Mouse (Mus musculus) thymus, postnatal 10 days (tissue): ENCODE measurements at regions not wholly inside any gene's neighbourhood (a gene's known extent, or its start where the extent isn't known, plus 50 kb on each side); places are given as distances from the start of the nearest gene placed in this dataset.

Source experiments
- DNase-seq, 2 experiments: peaks; one replicate each; pipeline ENCODE4 v3.0.0; 2021; ENCODE audit warnings: low spot score in 2 of 2

DNA sequence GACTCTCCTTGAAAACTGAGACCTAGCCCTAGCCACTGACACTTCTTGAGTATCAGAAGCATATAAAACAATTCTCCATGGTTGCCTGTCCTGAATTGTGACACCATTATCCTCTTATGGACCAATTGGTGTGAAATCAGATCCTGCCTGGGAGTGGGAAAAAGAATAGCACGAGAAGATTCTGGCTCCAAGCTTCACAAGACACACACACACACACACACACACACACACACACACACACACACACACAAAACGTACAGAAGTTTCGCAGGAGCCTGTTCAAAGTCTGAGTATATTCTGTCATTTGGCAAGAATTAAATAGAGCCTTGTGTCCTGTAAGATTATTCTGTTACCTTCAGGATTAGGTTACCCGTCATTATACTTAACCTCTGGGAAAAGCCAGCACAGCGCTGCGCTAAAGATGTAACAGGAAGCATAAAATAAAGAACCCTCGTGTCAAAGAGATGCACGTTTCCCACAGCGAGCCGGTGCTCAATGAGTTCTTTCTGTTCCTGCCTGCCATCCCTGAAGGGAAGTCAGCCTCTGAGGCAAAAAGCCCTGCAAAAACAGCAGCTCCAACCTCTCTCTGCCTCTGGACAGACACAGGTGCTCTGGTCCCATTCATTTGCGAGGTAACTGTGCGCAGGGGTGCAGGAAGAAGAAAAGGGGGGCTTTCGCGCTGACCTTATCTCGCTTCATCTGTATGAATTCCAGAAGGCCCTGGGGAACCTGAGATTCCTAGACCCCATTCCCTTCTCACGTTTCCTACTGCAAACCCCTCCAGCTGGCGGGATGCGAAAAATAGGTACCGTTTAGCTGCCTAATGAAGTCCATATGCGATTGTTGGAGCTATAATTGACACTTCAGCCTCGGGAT is 178.4 kb upstream of the Elac2 start:
- peak; percentile 31 to 40 for DNase-seq

DNA sequence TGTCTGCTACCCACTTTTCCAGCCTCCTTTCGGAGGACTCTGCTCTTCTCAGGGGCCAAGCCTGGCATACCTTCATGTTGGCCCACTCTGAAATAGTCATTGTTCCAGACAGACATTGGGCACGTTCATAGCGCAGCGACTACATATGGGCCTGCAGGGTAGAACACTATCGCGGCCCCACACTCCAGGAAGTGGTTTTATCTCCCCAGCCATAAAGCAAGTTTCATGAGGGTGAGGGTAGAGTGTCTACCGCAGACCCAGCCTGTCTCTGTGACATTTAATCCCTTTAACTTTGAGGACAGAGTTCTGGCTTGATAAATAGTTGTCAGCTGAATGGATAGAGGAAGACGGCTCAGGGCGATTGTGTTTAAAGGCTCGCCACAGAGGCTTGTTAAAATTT is 177.5 kb upstream of the Elac2 start:
- peak; percentile 72 to 74 for DNase-seq

- no peak for DNase-seq
These were observed 173.3 kb upstream of the Elac2 start for GRCm38 (mm10) chr11:64805567-64805966.

DNA sequence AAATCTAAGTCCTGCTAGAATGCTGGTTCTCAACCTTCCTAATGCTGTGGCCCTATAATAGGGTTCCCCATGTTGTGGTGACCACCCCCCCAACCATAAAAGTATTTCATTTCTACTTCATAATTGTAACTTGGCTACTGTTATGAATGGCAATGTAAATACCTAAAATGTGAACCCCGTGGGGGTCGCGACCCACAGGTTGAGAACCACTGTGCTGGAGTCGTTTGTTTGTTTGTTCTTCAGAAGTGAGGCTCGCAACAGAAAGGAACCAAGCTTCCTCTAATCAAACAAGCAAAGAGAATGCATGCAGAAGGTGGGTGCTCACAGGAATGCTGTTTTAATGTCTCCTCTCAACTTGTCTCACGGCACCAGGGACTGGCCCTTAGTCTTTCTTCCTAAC is 166.4 kb upstream of the Elac2 start:
- DNase-seq = no peak

GRCm38 (mm10) chr11:64829429-64829828 is 149.4 kb upstream of the Elac2 start:
- DNase-seq = no peak

DNA sequence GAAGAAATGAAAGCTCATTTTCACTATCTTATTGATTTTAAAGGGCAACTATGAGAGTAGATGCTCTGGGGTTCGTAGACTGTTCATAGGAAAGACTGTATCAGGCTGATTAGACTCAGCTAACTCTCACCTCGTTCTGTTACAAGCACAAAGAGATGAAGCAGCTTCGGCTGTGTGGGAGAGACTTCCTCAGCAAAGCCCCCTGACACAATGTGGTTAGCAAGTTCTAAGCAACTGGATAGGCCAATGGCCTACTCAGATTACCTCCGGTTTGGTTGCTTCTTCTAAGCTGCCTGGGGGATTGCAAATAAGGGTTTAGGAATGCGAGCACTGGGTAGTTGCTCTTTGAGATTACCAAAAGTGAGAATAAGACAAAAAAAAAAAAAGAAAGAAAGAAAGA is 146.4 kb upstream of the Elac2 start:
- DNase-seq = peak; percentile 15 to 27

- no peak for DNase-seq
These were observed 145.1 kb upstream of the Elac2 start for GRCm38 (mm10) chr11:64833786-64834185.

GRCm38 (mm10) chr11:64836771-64837170 is 142.1 kb upstream of the Elac2 start:
- DNase-seq = no peak

DNA sequence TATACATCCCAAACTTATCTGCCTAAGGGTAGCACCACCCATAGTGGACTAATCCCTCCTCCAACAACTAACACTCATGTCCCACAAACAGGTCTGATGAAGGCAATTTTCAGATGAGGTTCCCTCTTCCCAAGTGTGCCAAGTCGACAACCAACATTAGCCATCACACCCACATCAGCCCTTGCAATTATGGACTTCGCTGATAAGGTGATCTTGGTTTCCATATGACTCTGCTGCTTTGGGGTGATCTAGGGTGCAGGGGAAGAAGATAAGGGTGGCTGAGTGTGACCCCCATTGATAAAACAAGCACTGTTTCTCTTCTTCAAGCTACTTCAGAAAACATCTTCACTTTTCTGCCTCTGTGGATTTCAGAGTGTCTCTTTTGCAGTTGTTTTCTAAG is 137.7 kb upstream of the Elac2 start:
- DNase-seq = no peak

DNA sequence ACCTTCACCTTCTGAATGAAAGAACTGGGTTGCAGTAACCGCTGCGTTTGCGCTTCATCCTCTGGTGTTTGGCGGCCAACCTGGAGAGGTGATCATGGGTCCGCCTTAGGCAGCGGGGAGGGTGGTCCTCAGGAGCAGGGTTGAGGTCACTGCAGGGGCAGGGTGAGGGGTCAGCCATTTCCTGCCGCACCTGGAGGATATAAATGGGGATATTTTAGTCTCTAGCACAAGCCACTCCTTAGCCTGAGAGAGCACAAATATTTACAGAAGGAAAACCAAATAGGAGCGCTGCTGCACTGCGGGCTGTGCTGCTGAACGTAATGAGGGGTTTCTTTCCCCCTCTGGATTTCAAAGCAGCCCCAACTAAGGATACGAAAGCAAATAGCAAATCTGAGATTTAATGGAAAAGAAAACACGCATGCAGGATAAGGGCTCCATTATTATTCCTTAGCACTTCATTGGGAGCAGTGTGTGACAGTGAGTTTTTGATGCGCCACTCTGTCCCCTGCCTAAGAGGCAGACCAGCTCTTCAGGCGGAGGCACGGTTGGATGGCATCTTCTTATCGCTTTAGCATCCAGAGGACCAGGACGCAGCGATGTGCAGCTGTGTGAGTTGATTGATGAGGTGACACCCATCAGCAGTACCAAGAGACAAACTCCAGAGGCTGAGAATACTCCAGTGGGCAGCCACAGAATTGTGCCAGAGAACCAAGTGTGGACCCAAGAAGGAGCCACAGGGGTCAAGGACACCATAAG is 135.9 kb upstream of the Elac2 start:
- DNase-seq = no peak

- DNase-seq = no peak
These were observed 132.2 kb upstream of the Elac2 start for GRCm38 (mm10) chr11:64846577-64847147.

GRCm38 (mm10) chr11:64859636-64860035 is 119.2 kb upstream of the Elac2 start:
- DNase-seq = no peak

- peak; percentile 35 to 47 for DNase-seq
These were observed 98.2 kb upstream of the Elac2 start for GRCm38 (mm10) chr11:64880674-64881073.

GRCm38 (mm10) chr11:64884518-64884917 is 94.3 kb upstream of the Elac2 start:
- no peak for DNase-seq

- no peak for DNase-seq
These were observed 89.4 kb upstream of the Elac2 start for GRCm38 (mm10) chr11:64889335-64890020.

- DNase-seq = peak; percentile 29 to 69
These were observed 88.1 kb upstream of the Elac2 start for GRCm38 (mm10) chr11:64890776-64891175.

DNA sequence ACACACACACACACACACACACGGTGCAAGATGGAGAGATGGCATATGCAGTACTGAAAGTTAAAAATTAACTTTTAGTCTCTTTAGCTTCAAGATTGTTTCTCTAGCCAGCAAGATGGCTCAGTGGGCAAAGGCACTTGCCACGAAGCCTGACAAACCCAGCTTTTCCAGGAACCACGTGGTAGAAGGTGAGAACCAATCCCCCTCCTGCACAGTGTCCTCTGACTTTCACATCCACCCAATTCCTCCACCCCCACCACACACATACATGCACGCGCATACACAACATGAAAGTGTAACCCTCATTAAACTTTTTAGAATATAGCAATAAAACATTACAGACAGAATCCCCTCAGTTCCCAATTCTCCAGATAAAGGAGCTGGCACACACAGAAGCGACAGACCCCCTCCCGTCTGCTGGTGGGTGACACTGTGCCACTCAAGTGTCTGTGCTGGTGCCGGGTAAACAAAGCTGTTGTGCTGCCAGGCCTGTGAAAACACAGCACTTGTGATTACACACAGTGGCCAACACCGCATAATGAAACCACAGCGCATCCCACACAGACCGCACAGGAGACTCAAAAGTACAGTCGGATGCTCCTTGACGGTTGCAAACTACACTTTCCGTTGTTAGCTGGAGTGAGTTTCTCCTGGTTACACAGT is 82.9 kb upstream of the Elac2 start:
- no peak for DNase-seq

GRCm38 (mm10) chr11:64898758-64899586 is 79.9 kb upstream of the Elac2 start:
- peak; percentile 71 to 84 for DNase-seq

DNA sequence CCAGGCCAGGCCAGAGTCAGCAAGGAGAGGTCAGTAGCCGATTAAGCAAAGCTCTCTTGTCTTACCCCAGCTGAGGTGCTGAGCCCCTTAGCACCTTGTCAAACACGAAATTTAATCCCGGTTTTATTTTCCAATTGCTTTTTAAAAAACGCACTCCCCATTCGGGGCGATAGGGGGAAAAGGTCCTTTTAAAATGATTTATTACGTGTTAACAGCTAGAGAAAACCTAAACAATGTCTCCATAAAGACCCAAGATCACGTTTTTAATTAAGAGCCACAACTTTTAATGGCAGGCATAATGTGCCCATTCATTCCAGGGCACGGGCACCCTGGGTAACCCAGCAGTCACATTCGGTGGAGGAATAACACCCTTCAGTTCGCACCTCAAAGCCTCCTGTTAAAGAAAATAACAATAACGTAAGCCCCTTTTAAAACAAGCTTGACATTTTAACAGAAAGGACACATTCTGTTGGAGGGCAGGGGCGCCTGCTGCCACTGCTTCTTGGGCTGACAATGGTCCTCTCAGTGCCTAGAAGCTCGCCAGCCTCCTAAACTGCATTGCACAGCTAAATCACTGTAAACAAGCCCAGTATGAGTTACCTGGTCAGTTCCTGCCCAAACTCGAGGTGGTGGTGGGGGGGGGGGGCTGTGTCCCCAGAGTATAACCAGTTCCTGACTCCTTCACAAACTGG is 79.1 kb upstream of the Elac2 start:
- no peak for DNase-seq

DNA sequence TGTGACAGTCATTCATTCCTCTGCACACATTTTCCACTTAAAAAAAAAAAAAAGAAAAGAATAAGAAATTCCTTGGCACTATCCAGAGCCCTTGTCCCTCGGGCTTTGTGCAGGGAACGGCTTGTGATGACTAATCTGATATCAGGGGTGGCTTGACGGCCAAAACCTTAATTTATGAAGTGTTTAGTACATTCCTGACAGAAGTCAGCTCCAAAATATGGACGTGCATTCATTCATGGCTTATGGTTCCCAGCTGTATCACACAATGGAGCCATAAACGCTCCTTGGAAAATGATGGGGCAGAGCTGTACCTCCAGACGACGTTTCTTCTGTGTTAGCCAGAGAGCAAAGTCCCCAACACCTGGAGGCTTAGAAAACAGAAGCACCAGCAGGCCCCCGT is 62.1 kb upstream of the Elac2 start:
- DNase-seq = no peak
